Mouse (Mus musculus) hindbrain, embryonic 14.5 days (tissue): ENCODE data around the gene Them7. TPM values are rescaled to one million over a fixed set of nuclear protein-coding genes. Genes with fewer than 3 reads are reported as not detected.
A peak's percentile ranks its signal among the peaks of the same experiment; 100 is the strongest.

Experiments used
- ATAC-seq: fragments of 200-750 bp; cut with Nextera tagmentation; 2 replicates; pipeline ENCODE4 v1.8.0; 2017; ENCODE audit warnings: moderate number of reproducible peaks, mild to moderate bottlenecking, moderate TSS enrichment, moderate library complexity; ENCODE audit not compliant: low FRiP score
- DNase-seq: peaks from one replicate; pipeline ENCODE4 v3.0.0-alpha.2; 2015; ENCODE audit warnings: low spot score
- H3K27ac ChIP-seq: fragments of 300-500 bp; sonication (generic); 2 replicates; pipeline ENCODE4 v1.5.1; 2014; ENCODE audit warnings: mild to moderate bottlenecking, moderate library complexity
- H3K27me3 ChIP-seq: fragments of 300-500 bp; sonication (generic); 2 replicates; pipeline ENCODE4 v1.6.1; 2014; ENCODE audit warnings: mild to moderate bottlenecking, low read length, mixed read lengths; ENCODE audit not compliant: control insufficient read depth, insufficient read depth
- H3K36me3 ChIP-seq: fragments of 300-500 bp; sonication (generic); replicated peaks from 2 replicates; pipeline ENCODE4 v1.6.1; 2014; ENCODE audit not compliant: control insufficient read depth, insufficient read depth
- H3K4me1 ChIP-seq: fragments of 300-500 bp; sonication (generic); replicated peaks from 2 replicates; pipeline ENCODE4 v1.6.1; 2014; ENCODE audit warnings: antibody characterized with exemption, low read length, mixed read lengths; ENCODE audit not compliant: control insufficient read depth, insufficient read depth
- H3K4me2 ChIP-seq: fragments of 300-500 bp; sonication (generic); replicated peaks from 2 replicates; pipeline ENCODE4 v1.6.1; 2014; ENCODE audit warnings: mild to moderate bottlenecking, moderate library complexity
- H3K4me3 ChIP-seq: fragments of 300-500 bp; sonication (generic); replicated peaks from 2 replicates; pipeline ENCODE4 v1.5.1; 2014; ENCODE audit warnings: mild to moderate bottlenecking, low read length
- H3K9ac ChIP-seq: fragments of 300-500 bp; sonication (generic); 2 replicates; pipeline ENCODE4 v1.6.1; 2014
- H3K9me3 ChIP-seq: fragments of 300-500 bp; sonication (generic); 2 replicates; pipeline ENCODE4 v1.6.1; 2016; ENCODE audit warnings: low read length; ENCODE audit not compliant: control insufficient read depth
- WGBS: fragments of 180-500 bp; shearing (Covaris S2); extraction: QIAGEN DNeasy Blood & Tissue Kit; methylation state at CpG from one replicate; pipeline ENCODE4 v1.1.7; 2014; 5-methylcytosine and 5-hydroxymethylcytosine counted together
- polyA plus RNA-seq: library from polyadenylated mRNA; unstranded; fragments of >200 nt; fragmentation: Nextera tagmentation; extraction: Ambion mirVana; gene quantifications from 2 replicates; pipeline ENCODE4 v1.2.1, GENCODE M21; 2014

The Them7 gene
- polyA plus RNA-seq, 1 experiment from 2014 or later: not detected

DNA sequence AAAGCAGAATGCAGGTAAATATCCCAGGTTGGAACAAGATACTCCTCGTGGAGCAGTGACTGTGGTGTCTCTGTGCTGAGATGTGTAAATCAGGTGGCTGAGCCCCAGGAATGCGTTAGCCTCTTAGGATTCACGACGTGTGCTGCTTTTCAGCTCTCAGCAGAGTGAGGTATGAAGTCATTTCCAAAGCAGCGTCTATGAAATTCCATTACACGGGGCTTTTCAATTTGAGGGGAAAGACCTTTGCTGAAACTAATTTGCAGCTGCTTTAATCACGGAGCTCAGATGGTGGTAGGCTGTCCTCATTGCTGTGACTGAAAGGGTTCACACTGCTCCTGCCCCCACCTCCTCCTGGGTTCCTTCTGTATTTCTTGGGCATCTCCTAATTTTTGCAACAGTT lies 87.9 kb downstream of the Them7 start:
- Histone ChIP-seq H3K4me3 (no peak overlapping the region), H3K4me2 (peak overlapping the region; percentile 33), H3K9me3 (no peaks in the 10 kb centered on the region), H3K27me3 (peaks cover 10% of the 10 kb centered on the region; the same call in 1 of the 2 replicates), H3K36me3 (no peaks in the 10 kb centered on the region), H3K9ac (no peak overlapping the region), H3K27ac (peak overlapping the region; percentile 60; the same call in 1 of the 2 replicates), H3K4me1 (peaks cover 4% of the 10 kb centered on the region; the same call in 1 of the 2 replicates)
- ATAC-seq (peak; percentile 68; the same call in 1 of the 2 replicates), DNase-seq (peak; percentile 49)
- WGBS: 11% methylated on average over 7 of the region's 7 CpGs

DNA sequence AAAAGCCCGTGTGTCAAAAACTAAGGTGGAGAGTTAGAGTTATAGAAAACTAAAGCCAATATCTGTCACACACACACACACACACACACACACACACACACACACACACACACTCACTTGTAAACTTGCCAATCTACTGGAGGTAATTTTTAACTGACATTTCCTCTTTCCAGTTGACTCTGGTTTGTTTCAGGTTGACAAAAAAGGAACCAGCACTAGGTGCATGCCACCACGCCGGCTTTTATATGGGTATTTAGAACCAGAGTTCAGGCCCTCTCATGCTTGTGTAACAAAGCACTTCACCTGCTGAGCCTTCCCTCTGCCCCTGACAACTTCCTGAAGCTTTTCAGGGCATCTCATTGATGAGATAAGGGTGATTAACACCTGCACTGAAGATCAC lies 89.0 kb downstream of the Them7 start:
- WGBS: 72% methylated on average over 3 of the region's 3 CpGs
- H3K36me3 ChIP-seq: no peaks in the 10 kb centered on the region

DNA sequence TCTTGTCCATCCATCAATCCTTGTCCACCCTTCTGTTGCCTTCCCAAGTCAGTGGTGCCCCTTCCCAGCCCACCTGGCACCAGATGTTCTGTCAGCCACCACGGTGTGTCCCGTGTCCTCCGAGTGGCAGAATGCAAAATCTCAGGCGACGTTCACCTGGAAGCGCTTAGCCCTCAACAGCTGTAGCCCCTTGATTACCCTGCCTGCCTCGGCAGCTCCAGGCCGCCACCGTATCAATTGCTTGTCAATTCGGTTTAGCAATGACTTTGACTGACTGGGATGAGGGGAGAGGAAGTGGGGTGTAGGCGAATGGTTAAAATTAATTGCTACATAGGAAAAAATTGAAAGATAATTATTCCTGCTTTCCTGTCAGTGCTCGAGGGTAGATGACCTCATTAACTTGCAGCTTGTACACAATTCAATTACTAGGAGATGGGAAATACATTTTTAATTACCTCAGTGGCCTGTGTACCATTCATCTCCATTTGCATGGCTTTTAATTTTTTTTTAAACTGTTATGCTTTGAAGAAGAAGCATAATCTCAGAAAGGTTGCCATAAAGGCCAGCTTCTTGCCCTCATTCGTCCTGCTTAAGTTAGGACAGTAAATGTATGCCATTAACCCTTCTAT lies 93.5 kb downstream of the Them7 start:
- peaks cover 13% of the 10 kb centered on the region; the same call in 1 of the 2 replicates for H3K27me3 ChIP-seq
- ATAC-seq (peak; percentile 82), DNase-seq (peak; percentile 48)
- peaks cover 6% of the 10 kb centered on the region for H3K4me1 ChIP-seq
- no peak overlapping the region for H3K4me2 ChIP-seq
- WGBS: 42% methylated on average over 13 of the region's 13 CpGs
- H3K27ac ChIP-seq: no peak overlapping the region
- H3K36me3 ChIP-seq: no peaks in the 10 kb centered on the region
- H3K9me3 ChIP-seq: no peaks in the 10 kb centered on the region
- no peak overlapping the region for H3K9ac ChIP-seq
- H3K4me3 ChIP-seq: no peak overlapping the region

More for the DNA sequence above, 89.0 kb downstream of the Them7 start:
- ATAC-seq (no peak), DNase-seq (no peak)
- Histone ChIP-seq H3K4me1 (peaks cover 4% of the 10 kb centered on the region; the same call in 1 of the 2 replicates), H3K4me3 (no peak overlapping the region), H3K27me3 (peaks cover 10% of the 10 kb centered on the region; the same call in 1 of the 2 replicates), H3K9ac (no peak overlapping the region), H3K27ac (no peak overlapping the region), H3K4me2 (no peak overlapping the region), H3K9me3 (no peaks in the 10 kb centered on the region)

DNA sequence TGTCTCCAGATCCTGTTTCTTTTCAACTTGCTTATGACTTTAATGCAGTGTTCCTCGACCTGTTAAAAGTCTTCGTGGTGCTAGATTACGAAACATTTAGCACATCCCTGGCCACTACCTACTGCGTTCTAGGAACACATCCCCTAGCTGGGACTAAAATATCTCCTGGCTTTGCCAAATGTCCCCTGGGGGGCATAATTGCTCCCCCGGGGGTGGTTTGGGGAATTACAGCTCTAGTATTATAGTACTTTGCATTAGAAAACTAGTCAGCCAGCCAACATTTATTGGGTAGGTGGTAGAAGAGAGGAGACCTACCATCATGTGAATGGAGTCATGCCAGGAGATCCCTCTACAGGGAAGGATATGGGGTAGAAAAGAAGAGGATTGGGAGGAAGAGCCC lies 101.9 kb downstream of the Them7 start:
- Histone ChIP-seq H3K4me1 (no peaks in the 10 kb centered on the region), H3K27me3 (peaks cover 43% of the 10 kb centered on the region), H3K4me3 (no peak overlapping the region), H3K36me3 (no peaks in the 10 kb centered on the region), H3K4me2 (no peak overlapping the region), H3K27ac (no peak overlapping the region), H3K9me3 (no peaks in the 10 kb centered on the region), H3K9ac (no peak overlapping the region)
- no peak for DNase-seq
- ATAC-seq: no peak
- WGBS: 91% methylated on average over 5 of the region's 5 CpGs

DNA sequence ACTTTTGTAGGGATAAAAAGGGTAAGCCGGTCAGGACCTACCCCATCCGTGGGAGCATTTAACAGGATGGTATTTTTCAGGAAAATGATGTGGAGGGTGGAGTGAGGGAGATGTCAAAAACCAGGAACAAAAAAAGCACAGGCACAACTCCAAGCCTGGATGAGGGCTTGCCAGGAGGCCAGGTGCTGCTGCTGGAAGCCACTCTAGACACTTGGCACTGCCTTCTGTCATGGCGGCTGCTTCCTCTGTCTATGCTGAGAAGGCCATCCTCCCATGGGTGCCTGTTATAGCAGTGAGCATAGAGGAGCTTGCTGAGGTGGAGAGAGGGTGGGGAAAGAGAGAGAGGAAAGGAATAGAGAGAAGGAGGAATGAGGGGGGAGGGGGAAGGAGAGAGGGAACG lies 105.9 kb downstream of the Them7 start:
- no peak overlapping the region for H3K4me3 ChIP-seq
- ATAC-seq (no peak), DNase-seq (no peak)
- WGBS: 87% methylated on average over 4 of the region's 4 CpGs
- H3K27ac ChIP-seq: no peak overlapping the region
- no peak overlapping the region for H3K4me2 ChIP-seq
- no peaks in the 10 kb centered on the region for H3K9me3 ChIP-seq
- peaks cover 36% of the 10 kb centered on the region for H3K27me3 ChIP-seq
- H3K9ac ChIP-seq: no peak overlapping the region
- H3K36me3 ChIP-seq: no peaks in the 10 kb centered on the region
- no peaks in the 10 kb centered on the region for H3K4me1 ChIP-seq

DNA sequence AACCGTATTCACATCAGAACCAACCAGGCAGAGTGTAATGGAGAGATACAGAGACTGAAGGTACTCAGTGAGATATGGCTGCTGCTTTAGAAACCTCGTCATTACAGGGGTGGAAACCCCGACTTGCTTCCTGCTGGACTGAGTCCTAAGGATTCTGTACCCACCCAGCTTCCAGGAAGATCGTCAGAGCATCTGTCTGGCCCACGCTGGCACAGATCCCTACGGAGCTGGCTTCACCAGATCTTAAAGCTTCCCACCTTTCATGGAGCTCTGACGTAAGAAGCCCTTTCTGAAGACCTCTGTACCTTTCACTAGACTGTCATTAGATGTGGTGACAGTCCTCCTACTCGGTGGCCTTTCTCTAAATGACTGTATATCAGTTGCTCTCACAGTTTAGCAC lies 109.0 kb downstream of the Them7 start:
- 62% methylated on average over 8 of the region's 8 CpGs for WGBS
- peaks cover 14% of the 10 kb centered on the region; the same call in 1 of the 2 replicates for H3K4me1 ChIP-seq
- H3K4me3 ChIP-seq: no peak overlapping the region
- H3K27ac ChIP-seq: no peak overlapping the region
- no peak for DNase-seq
- H3K9ac ChIP-seq: no peak overlapping the region
- no peak overlapping the region for H3K4me2 ChIP-seq
- no peaks in the 10 kb centered on the region for H3K36me3 ChIP-seq
- H3K27me3 ChIP-seq: peaks cover 22% of the 10 kb centered on the region
- H3K9me3 ChIP-seq: no peaks in the 10 kb centered on the region
- no peak for ATAC-seq

DNA sequence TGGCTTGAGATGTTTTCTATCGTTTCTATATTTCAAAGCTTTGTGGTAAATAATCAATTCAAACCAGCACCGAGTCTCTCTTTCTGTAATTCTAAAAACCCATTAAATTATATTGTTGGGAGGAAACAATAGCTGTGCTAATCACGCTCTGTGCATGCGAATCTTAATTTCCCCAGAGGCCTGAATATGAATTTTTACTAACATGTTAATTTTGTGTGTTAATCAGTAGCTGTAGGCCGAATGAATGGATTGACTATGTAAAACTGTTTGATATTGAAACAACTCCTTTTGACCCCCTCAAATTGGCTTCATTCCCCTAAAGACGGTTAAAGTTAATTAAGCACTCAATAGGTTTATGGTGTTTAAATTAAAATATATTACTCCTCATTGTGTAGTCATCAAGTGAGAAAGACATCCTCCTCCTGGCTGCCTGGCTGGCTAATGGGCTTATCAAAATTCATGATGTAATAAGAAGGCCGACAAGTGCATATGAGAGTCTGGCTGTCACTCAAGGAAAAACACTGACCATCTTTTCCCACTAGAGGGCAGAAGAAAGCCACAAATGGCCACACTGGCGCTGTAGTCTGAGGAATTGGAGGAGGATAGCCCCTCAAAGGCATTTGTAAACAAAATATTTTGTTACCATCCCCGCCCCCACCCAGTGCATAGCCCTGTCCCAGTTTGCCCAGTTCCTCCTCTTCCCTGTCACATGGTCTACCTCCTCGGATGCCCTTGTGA lies 110.0 kb downstream of the Them7 start:
- no peaks in the 10 kb centered on the region for H3K9me3 ChIP-seq
- no peak overlapping the region for H3K9ac ChIP-seq
- ATAC-seq (peak; percentile 91), DNase-seq (peak; percentile 91)
- 18% methylated on average over 10 of the region's 10 CpGs for WGBS
- no peak overlapping the region for H3K4me3 ChIP-seq
- no peaks in the 10 kb centered on the region for H3K36me3 ChIP-seq
- H3K27me3 ChIP-seq: peaks cover 17% of the 10 kb centered on the region
- peaks cover 14% of the 10 kb centered on the region; the same call in 1 of the 2 replicates for H3K4me1 ChIP-seq
- peak overlapping the region; percentile 7 for H3K27ac ChIP-seq
- peak overlapping the region; percentile 8 for H3K4me2 ChIP-seq

DNA sequence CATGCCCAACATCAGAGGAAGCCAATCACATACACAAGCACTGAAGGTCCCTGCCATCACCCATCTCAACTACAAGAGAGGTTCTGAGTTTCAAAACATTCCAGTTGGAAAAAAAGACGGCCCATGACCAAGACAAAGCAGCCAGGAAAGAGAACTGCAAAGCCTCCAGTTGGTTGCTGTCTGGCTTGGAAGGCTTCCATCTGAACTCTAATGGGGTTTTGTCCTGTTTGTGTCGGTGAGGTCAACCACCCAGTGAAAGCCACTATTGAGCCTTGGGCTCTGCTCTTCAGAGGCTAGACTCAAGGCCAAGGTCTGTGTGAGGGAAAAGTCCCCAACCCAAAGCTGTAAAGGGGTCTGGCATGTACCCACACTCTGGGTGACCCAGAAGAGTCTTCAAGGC lies 111.5 kb downstream of the Them7 start:
- H3K4me3 ChIP-seq: no peak overlapping the region
- peaks cover 6% of the 10 kb centered on the region for H3K27me3 ChIP-seq
- no peak overlapping the region for H3K9ac ChIP-seq
- 59% methylated on average over 2 of the region's 2 CpGs for WGBS
- DNase-seq (no peak), ATAC-seq (no peak)
- H3K4me1 ChIP-seq: peaks cover 14% of the 10 kb centered on the region; the same call in 1 of the 2 replicates
- no peak overlapping the region for H3K4me2 ChIP-seq
- H3K36me3 ChIP-seq: no peaks in the 10 kb centered on the region
- H3K27ac ChIP-seq: no peak overlapping the region
- no peaks in the 10 kb centered on the region for H3K9me3 ChIP-seq

DNA sequence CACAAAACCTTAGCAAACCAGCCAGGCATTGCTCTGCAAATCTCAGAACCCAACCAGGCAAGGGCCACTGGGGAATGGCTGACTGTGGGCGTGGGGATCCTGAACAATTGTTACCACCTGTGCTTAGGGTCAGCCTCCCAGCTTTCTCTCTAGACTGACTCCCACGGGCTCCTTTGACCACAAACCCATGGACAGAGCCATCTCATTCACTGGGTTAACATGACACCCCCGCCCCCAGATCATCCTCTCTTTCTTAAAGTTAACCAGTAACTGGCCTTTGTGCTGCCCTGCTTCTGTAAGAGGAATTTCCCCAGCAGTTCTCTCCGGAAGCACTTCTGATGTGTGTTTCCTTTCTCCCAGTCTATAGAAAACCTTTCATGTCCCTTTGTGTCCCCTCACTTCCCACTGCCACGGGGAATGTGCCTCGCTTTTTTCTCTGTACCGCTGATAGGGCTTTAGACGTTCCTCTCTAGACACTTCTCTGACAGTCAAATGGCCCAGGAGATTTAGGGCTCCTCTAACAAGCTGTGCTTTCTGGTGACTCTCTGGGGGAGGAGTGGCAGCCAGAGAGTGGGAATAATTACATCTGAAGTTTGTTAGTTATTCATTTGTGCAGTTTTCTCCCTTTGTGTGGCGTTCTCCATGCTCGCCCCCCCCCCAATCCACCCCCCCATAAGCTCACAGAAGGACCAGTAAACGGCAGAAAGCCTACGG lies 112.4 kb downstream of the Them7 start:
- Histone ChIP-seq H3K36me3 (no peaks in the 10 kb centered on the region), H3K27ac (no peak overlapping the region), H3K4me2 (no peak overlapping the region), H3K9me3 (no peaks in the 10 kb centered on the region), H3K4me1 (peaks cover 14% of the 10 kb centered on the region; the same call in 1 of the 2 replicates), H3K9ac (0 out of 2 replicates have a peak overlapping the region, but pooled peaks have one; percentile 12), H3K4me3 (no peak overlapping the region), H3K27me3 (peaks cover 6% of the 10 kb centered on the region; the same call in 1 of the 2 replicates)
- no peak for DNase-seq
- 8% methylated on average over 12 of the region's 12 CpGs for WGBS
- ATAC-seq: no peak
